Mouse (Mus musculus): ENCODE data around the gene Syt17. TPM values are rescaled to one million over a fixed set of nuclear protein-coding genes. Genes with fewer than 3 reads are reported as not detected.

Syt17 gene
- polyA plus RNA-seq (2015; fragmentation: Nextera tagmentation; extraction: Ambion mirVana): 3.2 and 4.7 TPM in 2 replicates

- no peak within 1 kb of the TSS for H3K27ac ChIP-seq
- peak; percentile 68 for ATAC-seq
- H3K9ac ChIP-seq: peak within 1 kb of the TSS; percentile 68
- H3K27me3 ChIP-seq: peaks cover 15% of the 10 kb centered on the region
- peaks cover 24% of the 10 kb centered on the region for H3K4me1 ChIP-seq
- no peaks in the 10 kb centered on the region for H3K9me3 ChIP-seq (replicated peaks)
- peak within 1 kb of the TSS; percentile 61 for H3K4me3 ChIP-seq
- no peaks in the 10 kb centered on the region for H3K36me3 ChIP-seq (ENCODE audit: poor library complexity, severe bottlenecking)
- WGBS: under 1% methylated on average over 56 of the region's 58 CpGs
- peak within 1 kb of the TSS; percentile 86 for H3K4me2 ChIP-seq
Observed at GRCm38 (mm10) chr7:118448134-118448967, at the start of gene Syt17. Gene Syt17, minus strand, starts transcription at chr7:118448222.

GRCm38 (mm10) chr7:118494892-118495579 is 47.0 kb upstream of the Syt17 start:
- no peak overlapping the region for H3K4me2 ChIP-seq
- no peaks in the 10 kb centered on the region for H3K36me3 ChIP-seq (ENCODE audit: poor library complexity, severe bottlenecking)
- no peak overlapping the region for H3K4me3 ChIP-seq
- WGBS: 83% methylated on average over 4 of the region's 4 CpGs
- peaks cover 14% of the 10 kb centered on the region for H3K4me1 ChIP-seq
- H3K9me3 ChIP-seq (replicated peaks): no peaks in the 10 kb centered on the region
- H3K27me3 ChIP-seq: peaks cover 43% of the 10 kb centered on the region
- no peak for ATAC-seq
- H3K27ac ChIP-seq: no peak overlapping the region
- no peak overlapping the region for H3K9ac ChIP-seq

- H3K27me3 ChIP-seq: peaks cover 54% of the 10 kb centered on the region
- H3K27ac ChIP-seq: no peak overlapping the region
- H3K9me3 ChIP-seq (replicated peaks): no peaks in the 10 kb centered on the region
- no peak overlapping the region for H3K4me3 ChIP-seq
- H3K36me3 ChIP-seq (ENCODE audit: poor library complexity, severe bottlenecking): no peaks in the 10 kb centered on the region
- H3K9ac ChIP-seq: no peak overlapping the region
- H3K4me2 ChIP-seq: no peak overlapping the region
- WGBS: 92% methylated on average over 9 of the region's 9 CpGs
- ATAC-seq: no peak
- H3K4me1 ChIP-seq: peaks cover 14% of the 10 kb centered on the region
Observed at GRCm38 (mm10) chr7:118493892-118494291, 45.9 kb upstream of the Syt17 start.

GRCm38 (mm10) chr7:118491431-118492147 is 43.6 kb upstream of the Syt17 start, which contains the start of gene Itpripl2:
Gene Itpripl2, minus strand, starts transcription at chr7:118491975.
- no peaks in the 10 kb centered on the region for H3K9me3 ChIP-seq (replicated peaks)
- peaks cover 19% of the 10 kb centered on the region for H3K4me1 ChIP-seq
- no peaks in the 10 kb centered on the region for H3K36me3 ChIP-seq (ENCODE audit: poor library complexity, severe bottlenecking)
- peak within 1 kb of the TSS; percentile 89 for H3K4me2 ChIP-seq
- peak; percentile 73 for ATAC-seq
- H3K27ac ChIP-seq: no peak within 1 kb of the TSS
- peaks cover 62% of the 10 kb centered on the region for H3K27me3 ChIP-seq
- under 1% methylated on average over 55 of the region's 55 CpGs for WGBS
- H3K4me3 ChIP-seq: peak within 1 kb of the TSS; percentile 56
- peak within 1 kb of the TSS; percentile 73 for H3K9ac ChIP-seq

GRCm38 (mm10) chr7:118490666-118491430 is 42.8 kb upstream of the Syt17 start:
- peak; percentile 50 for ATAC-seq
- peaks cover 19% of the 10 kb centered on the region for H3K4me1 ChIP-seq
- H3K9me3 ChIP-seq (replicated peaks): no peaks in the 10 kb centered on the region
- 2% methylated on average over 67 of the region's 67 CpGs for WGBS
- H3K27ac ChIP-seq: no peak overlapping the region
- H3K4me3 ChIP-seq: peak overlapping the region; percentile 56
- H3K4me2 ChIP-seq: peak overlapping the region; percentile 89
- peaks cover 62% of the 10 kb centered on the region for H3K27me3 ChIP-seq
- no peaks in the 10 kb centered on the region for H3K36me3 ChIP-seq (ENCODE audit: poor library complexity, severe bottlenecking)
- peak overlapping the region; percentile 73 for H3K9ac ChIP-seq

GRCm38 (mm10) chr7:118489706-118490665 is 42.0 kb upstream of the Syt17 start:
- ATAC-seq: peak; percentile 31; the same call in 1 of the 2 replicates
- peak overlapping the region; percentile 56 for H3K4me3 ChIP-seq
- 13% methylated on average over 57 of the region's 57 CpGs for WGBS

GRCm38 (mm10) chr7:118488060-118488664 is 40.1 kb upstream of the Syt17 start:
- Histone ChIP-seq H3K4me2 (no peak overlapping the region), H3K9me3 (replicated peaks) (no peaks in the 10 kb centered on the region), H3K27me3 (peaks cover 51% of the 10 kb centered on the region), H3K4me3 (no peak overlapping the region), H3K36me3 (ENCODE audit: poor library complexity, severe bottlenecking) (no peaks in the 10 kb centered on the region), H3K9ac (no peak overlapping the region), H3K4me1 (peaks cover 19% of the 10 kb centered on the region), H3K27ac (no peak overlapping the region)
- WGBS: 29% methylated on average over 8 of the region's 8 CpGs
- no peak for ATAC-seq

More at GRCm38 (mm10) chr7:118489706-118490665, 42.0 kb upstream of the Syt17 start:
- Histone ChIP-seq H3K9me3 (replicated peaks) (no peaks in the 10 kb centered on the region), H3K36me3 (ENCODE audit: poor library complexity, severe bottlenecking) (no peaks in the 10 kb centered on the region), H3K4me2 (peak overlapping the region; percentile 89; the same call in 1 of the 2 replicates), H3K4me1 (peaks cover 19% of the 10 kb centered on the region), H3K9ac (no peak overlapping the region), H3K27ac (no peak overlapping the region), H3K27me3 (peaks cover 60% of the 10 kb centered on the region)

GRCm38 (mm10) chr7:118486917-118487316 is 38.9 kb upstream of the Syt17 start:
- Histone ChIP-seq H3K9me3 (replicated peaks) (no peaks in the 10 kb centered on the region), H3K4me2 (no peak overlapping the region), H3K9ac (no peak overlapping the region), H3K27me3 (peaks cover 38% of the 10 kb centered on the region), H3K4me1 (peaks cover 18% of the 10 kb centered on the region), H3K27ac (no peak overlapping the region), H3K4me3 (no peak overlapping the region), H3K36me3 (ENCODE audit: poor library complexity, severe bottlenecking) (no peaks in the 10 kb centered on the region)
- 65% methylated on average over 5 of the region's 5 CpGs for WGBS
- ATAC-seq: no peak

GRCm38 (mm10) chr7:118483996-118484395 is 36.0 kb upstream of the Syt17 start:
- 76% methylated on average over 1 of the region's 1 CpGs for WGBS
- H3K4me3 ChIP-seq: no peak overlapping the region
- H3K4me1 ChIP-seq: 0 out of 2 replicates have a peak, but pooled peaks cover 5% of the 10 kb centered on the region
- H3K9me3 ChIP-seq (replicated peaks): no peaks in the 10 kb centered on the region
- H3K36me3 ChIP-seq (ENCODE audit: poor library complexity, severe bottlenecking): no peaks in the 10 kb centered on the region
- no peak for ATAC-seq
- no peak overlapping the region for H3K4me2 ChIP-seq
- H3K9ac ChIP-seq: no peak overlapping the region
- H3K27me3 ChIP-seq: peaks cover 9% of the 10 kb centered on the region
- H3K27ac ChIP-seq: no peak overlapping the region

GRCm38 (mm10) chr7:118482001-118482400 is 34.0 kb upstream of the Syt17 start:
- no peaks in the 10 kb centered on the region for H3K36me3 ChIP-seq (ENCODE audit: poor library complexity, severe bottlenecking)
- no peak overlapping the region for H3K27ac ChIP-seq
- no peaks in the 10 kb centered on the region for H3K27me3 ChIP-seq
- no peaks in the 10 kb centered on the region for H3K9me3 ChIP-seq (replicated peaks)
- no peaks in the 10 kb centered on the region for H3K4me1 ChIP-seq
- ATAC-seq: no peak
- no peak overlapping the region for H3K9ac ChIP-seq
- H3K4me3 ChIP-seq: no peak overlapping the region
- 90% methylated on average over 2 of the region's 2 CpGs for WGBS
- H3K4me2 ChIP-seq: no peak overlapping the region
